Mouse (Mus musculus) intestine, postnatal 0 days (tissue): Measurements from ENCODE around the gene Arih2. TPM values are rescaled to one million over a fixed set of nuclear protein-coding genes. Genes with fewer than 3 reads are reported as not detected.

Experiments
- ATAC-seq: fragments of 200-750 bp; cut with Nextera tagmentation; 2 replicates; pipeline ENCODE4 v1.8.0; 2017; ENCODE audit warnings: mild to moderate bottlenecking, moderate TSS enrichment, moderate library complexity
- H3K27ac ChIP-seq: fragments of 300-500 bp; sonication (generic); 2 replicates; pipeline ENCODE4 v1.5.1; 2014; ENCODE audit warnings: mild to moderate bottlenecking, low read depth, low read length, moderate library complexity
- H3K27me3 ChIP-seq: fragments of 300-500 bp; sonication (generic); replicated peaks from 2 replicates; pipeline ENCODE4 v1.6.1; 2014; ENCODE audit warnings: low read length, mixed read lengths; ENCODE audit not compliant: control insufficient read depth, insufficient read depth
- H3K36me3 ChIP-seq: fragments of 300-500 bp; sonication (generic); 2 replicates; pipeline ENCODE4 v1.6.1; 2014; ENCODE audit warnings: mild to moderate bottlenecking, moderate library complexity; ENCODE audit not compliant: control insufficient read depth, insufficient read depth
- H3K4me1 ChIP-seq: fragments of 300-500 bp; sonication (generic); replicated peaks from 2 replicates; pipeline ENCODE4 v1.6.1; 2014; ENCODE audit warnings: antibody characterized with exemption, low read length, mixed read lengths; ENCODE audit not compliant: control insufficient read depth, insufficient read depth
- H3K4me2 ChIP-seq: fragments of 300-500 bp; sonication (generic); replicated peaks from 2 replicates; pipeline ENCODE4 v1.6.1; 2014; ENCODE audit warnings: low read depth, mild to moderate bottlenecking, moderate library complexity
- H3K4me3 ChIP-seq: fragments of 300-500 bp; sonication (generic); 2 replicates; pipeline ENCODE4 v1.5.1; 2014; ENCODE audit warnings: low read depth, low read length
- H3K9ac ChIP-seq: fragments of 300-500 bp; sonication (generic); 2 replicates; pipeline ENCODE4 v1.6.1; 2014; ENCODE audit warnings: mild to moderate bottlenecking, low read depth, low read length
- H3K9me3 ChIP-seq: fragments of 300-500 bp; sonication (generic); 2 replicates; pipeline ENCODE4 v1.6.1; 2016; ENCODE audit warnings: mixed run types; ENCODE audit not compliant: control insufficient read depth
- CTCF ChIP-seq: sonication (generic); IDR thresholded peaks from 2 replicates; pipeline ENCODE4 v1.5.1; 2016; ENCODE audit warnings: low read depth, mild to moderate bottlenecking, control low read depth, antibody characterized with exemption, moderate library complexity
- WGBS: fragments of 180-500 bp; shearing (Covaris S2); extraction: QIAGEN DNeasy Blood & Tissue Kit; methylation state at CpG from one replicate; pipeline ENCODE4 v1.1.7; 2014; 5-methylcytosine and 5-hydroxymethylcytosine counted together
- polyA plus RNA-seq: library from polyadenylated mRNA; unstranded; fragments of >200 nt; fragmentation: Nextera tagmentation; extraction: Ambion mirVana; gene quantifications from 2 replicates; pipeline ENCODE4 v1.2.1, GENCODE M21; 2015

Gene Arih2
- polyA plus RNA-seq, 1 experiment from 2014 or later: 22.6 TPM

- TF ChIP-seq CTCF: no peak
- Histone ChIP-seq H3K27ac (peak overlapping the region; percentile 91), H3K9me3 (no peaks in the 10 kb centered on the region)
Observed at GRCm38 (mm10) chr9:108690914-108691313, 41.7 kb upstream of the Arih2 start.

DNA sequence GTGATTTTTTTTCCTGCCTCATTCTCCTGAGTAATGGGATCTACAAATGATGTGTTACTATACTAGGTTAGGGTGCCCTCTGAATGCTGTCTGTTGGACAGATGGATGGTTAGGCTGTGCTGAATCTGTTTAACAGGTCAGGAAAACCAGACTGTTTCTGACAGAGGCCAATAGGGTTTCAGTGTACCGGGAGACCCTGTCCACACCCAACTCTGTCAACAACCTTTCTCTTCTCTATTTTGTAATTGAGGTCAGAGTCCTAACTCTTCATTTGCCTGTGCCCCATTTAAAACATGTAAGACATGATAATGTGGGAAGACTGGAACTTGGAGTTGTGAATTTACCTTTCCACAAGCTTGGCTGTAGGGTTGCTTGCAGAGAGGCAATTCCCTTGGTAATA, 40.8 kb upstream of the Arih2 start:
- H3K9me3 ChIP-seq: no peaks in the 10 kb centered on the region
- peaks cover 14% of the 10 kb centered on the region for H3K4me1 ChIP-seq
- H3K27ac ChIP-seq: no peak overlapping the region
- TF ChIP-seq CTCF: no peak
- no peak overlapping the region for H3K4me2 ChIP-seq
- H3K9ac ChIP-seq: no peak overlapping the region
- ATAC-seq: no peak
- whole genome bisulfite sequencing: 62% methylated on average over 1 of the region's 1 CpGs
- H3K36me3 ChIP-seq: peaks cover 4% of the 10 kb centered on the region; the same call in 1 of the 2 replicates
- no peaks in the 10 kb centered on the region for H3K27me3 ChIP-seq
- H3K4me3 ChIP-seq: no peak overlapping the region

More at GRCm38 (mm10) chr9:108690914-108691313, 41.7 kb upstream of the Arih2 start:
- no peak overlapping the region for H3K9ac ChIP-seq
- H3K27me3 ChIP-seq: no peaks in the 10 kb centered on the region
- H3K36me3 ChIP-seq: no peaks in the 10 kb centered on the region
- no peak for ATAC-seq
- H3K4me1 ChIP-seq: peaks cover 14% of the 10 kb centered on the region
- H3K4me3 ChIP-seq: no peak overlapping the region
- 63% methylated on average over 6 of the region's 6 CpGs for WGBS
- peak overlapping the region; percentile 98; the same call in 1 of the 2 replicates for H3K4me2 ChIP-seq

DNA sequence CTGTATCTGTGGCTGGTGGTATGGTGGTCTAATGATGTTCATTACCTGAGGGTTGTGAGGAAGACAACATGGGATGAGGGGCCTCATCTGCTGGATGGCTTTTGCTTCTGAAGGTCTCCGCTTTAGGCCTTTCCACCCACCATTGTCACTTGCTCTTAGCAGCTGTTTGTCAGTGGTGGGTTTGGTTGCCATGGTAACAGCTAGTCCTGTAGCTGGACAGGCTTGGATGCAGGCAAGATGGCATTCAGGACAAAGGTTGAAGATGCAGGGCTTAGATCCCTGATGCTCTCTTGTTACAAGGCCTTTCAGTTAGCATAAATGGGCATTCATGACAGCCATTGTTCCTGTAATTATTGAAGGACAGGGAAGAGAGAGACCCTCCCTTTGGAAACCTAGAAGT, 39.9 kb upstream of the Arih2 start, which contains the start of gene Prkar2a:
TSS of gene Prkar2a (plus strand) at position 209 of the 400 bp plus-strand sequence.
- WGBS: 89% methylated on average over 1 of the region's 1 CpGs
- peaks cover 5% of the 10 kb centered on the region; the same call in 1 of the 2 replicates for H3K36me3 ChIP-seq
- ATAC-seq: no peak
- H3K27me3 ChIP-seq: no peaks in the 10 kb centered on the region
- no peaks in the 10 kb centered on the region for H3K9me3 ChIP-seq
- no peak for TF ChIP-seq CTCF
- H3K9ac ChIP-seq: no peak within 1 kb of the TSS
- H3K4me1 ChIP-seq: peaks cover 14% of the 10 kb centered on the region
- H3K27ac ChIP-seq: no peak within 1 kb of the TSS
- H3K4me3 ChIP-seq: no peak within 1 kb of the TSS
- H3K4me2 ChIP-seq: no peak within 1 kb of the TSS

- no peak for TF ChIP-seq CTCF
- WGBS: 69% methylated on average over 9 of the region's 9 CpGs
Observed at GRCm38 (mm10) chr9:108688451-108688850, 39.3 kb upstream of the Arih2 start.

DNA sequence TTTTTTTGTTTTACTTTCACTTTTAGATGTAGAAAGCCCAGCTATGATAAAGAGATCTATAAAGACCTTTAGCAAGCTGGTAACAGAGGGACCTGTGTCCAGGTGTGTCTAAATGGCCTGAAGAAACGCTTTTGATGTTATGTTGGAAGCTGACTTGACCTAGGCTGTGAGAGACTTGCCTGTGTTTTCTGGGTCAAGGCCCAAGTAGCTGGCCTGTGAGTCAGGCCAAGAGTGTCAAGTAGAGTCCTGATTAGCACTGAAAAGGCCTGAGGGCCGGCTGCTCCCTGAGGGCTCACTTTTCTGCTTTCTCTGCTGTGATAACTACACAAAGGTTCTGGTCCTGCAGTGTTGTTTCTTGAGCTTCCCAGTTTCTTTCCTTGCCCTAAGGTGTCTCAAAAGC, 38.5 kb upstream of the Arih2 start:
- Histone ChIP-seq H3K9ac (no peak overlapping the region), H3K27me3 (no peaks in the 10 kb centered on the region), H3K9me3 (no peaks in the 10 kb centered on the region), H3K4me1 (peaks cover 10% of the 10 kb centered on the region), H3K4me2 (no peak overlapping the region), H3K36me3 (peaks cover 19% of the 10 kb centered on the region), H3K27ac (0 out of 2 replicates have a peak overlapping the region, but pooled peaks have one; percentile 35), H3K4me3 (no peak overlapping the region)
- WGBS: 45% methylated on average over 2 of the region's 2 CpGs
- no peak for ATAC-seq
- TF ChIP-seq CTCF: no peak

More at GRCm38 (mm10) chr9:108688451-108688850, 39.3 kb upstream of the Arih2 start:
- ATAC-seq: no peak
- peaks cover 10% of the 10 kb centered on the region for H3K4me1 ChIP-seq
- no peaks in the 10 kb centered on the region for H3K27me3 ChIP-seq
- no peaks in the 10 kb centered on the region for H3K9me3 ChIP-seq
- no peak overlapping the region for H3K27ac ChIP-seq
- no peak overlapping the region for H3K4me3 ChIP-seq
- H3K36me3 ChIP-seq: peaks cover 12% of the 10 kb centered on the region; the same call in 1 of the 2 replicates
- no peak overlapping the region for H3K4me2 ChIP-seq
- no peak overlapping the region for H3K9ac ChIP-seq

DNA sequence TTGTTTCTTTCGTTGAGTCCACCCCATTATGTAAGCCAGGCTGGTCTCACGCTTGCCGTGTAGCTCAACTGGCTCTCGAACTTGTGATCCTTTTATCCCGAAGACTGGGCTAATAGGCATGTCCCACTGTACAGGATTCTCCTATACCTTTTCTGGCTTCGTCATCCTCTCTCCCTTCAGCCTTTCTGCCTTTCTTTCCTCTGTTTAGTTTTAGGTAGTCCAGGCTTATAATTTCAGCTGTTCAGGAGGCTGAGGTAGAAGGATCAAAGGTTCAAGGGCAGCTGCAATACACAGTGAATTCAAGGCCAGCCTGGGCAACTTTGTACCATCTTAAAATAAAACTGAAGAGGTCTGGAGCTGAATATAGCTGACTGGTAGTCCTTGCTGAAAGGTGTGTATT, 38.0 kb upstream of the Arih2 start:
- H3K36me3 ChIP-seq: peaks cover 23% of the 10 kb centered on the region
- no peaks in the 10 kb centered on the region for H3K27me3 ChIP-seq
- H3K4me1 ChIP-seq: peaks cover 10% of the 10 kb centered on the region
- ATAC-seq: no peak
- 0 out of 2 replicates have a peak overlapping the region, but pooled peaks have one; percentile 15 for H3K27ac ChIP-seq
- WGBS: 69% methylated on average over 6 of the region's 6 CpGs
- H3K4me2 ChIP-seq: no peak overlapping the region
- H3K9ac ChIP-seq: no peak overlapping the region
- no peak for TF ChIP-seq CTCF
- H3K4me3 ChIP-seq: no peak overlapping the region
- no peaks in the 10 kb centered on the region for H3K9me3 ChIP-seq

DNA sequence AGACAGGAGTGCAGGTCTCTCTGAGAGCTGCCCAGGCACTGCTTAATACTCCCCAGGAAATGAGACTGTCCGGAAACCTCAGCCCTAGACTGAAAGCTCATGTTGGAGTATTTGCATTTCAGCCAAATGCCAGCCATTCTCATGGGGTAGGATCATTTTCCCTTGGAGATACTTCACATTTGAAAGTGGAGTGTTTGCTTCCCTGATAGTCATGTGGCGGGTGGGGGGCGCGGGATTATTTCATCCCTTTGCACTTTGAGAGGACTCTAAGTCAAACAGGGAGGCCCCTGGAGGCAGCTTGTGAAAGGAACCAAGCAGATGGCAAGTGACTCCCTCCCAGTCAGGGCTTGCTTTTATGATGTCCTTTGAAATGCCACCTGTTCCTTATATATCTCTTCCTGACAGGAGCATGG, 37.3 kb upstream of the Arih2 start:
- H3K4me1 ChIP-seq: peaks cover 7% of the 10 kb centered on the region
- peak overlapping the region; percentile 54 for H3K27ac ChIP-seq
- no peaks in the 10 kb centered on the region for H3K9me3 ChIP-seq
- no peak for TF ChIP-seq CTCF
- peak; percentile 58 for ATAC-seq
- H3K9ac ChIP-seq: no peak overlapping the region
- WGBS: 32% methylated on average over 4 of the region's 4 CpGs
- H3K4me2 ChIP-seq: no peak overlapping the region
- no peaks in the 10 kb centered on the region for H3K27me3 ChIP-seq
- H3K36me3 ChIP-seq: peaks cover 28% of the 10 kb centered on the region
- H3K4me3 ChIP-seq: no peak overlapping the region
